Mouse (Mus musculus): Measurements from ENCODE around the gene Hbb-bh2.

- TF ChIP-seq FLI1 (IDR thresholded peaks at IDR 0.05; ENCODE audit: low read length) (no peak), GATA1 (IDR thresholded peaks at IDR 0.05; ENCODE audit: borderline replicate concordance, low read length) (no peak)
Observed at GRCm38 (mm10) chr7:103865716-103866115, 25.4 kb upstream of the Hbb-bh2 start.

Data from megakaryocyte, embryonic 14.5 days (primary cell).